Mouse (Mus musculus): ENCODE measurements around the gene Inafm1.

DNA sequence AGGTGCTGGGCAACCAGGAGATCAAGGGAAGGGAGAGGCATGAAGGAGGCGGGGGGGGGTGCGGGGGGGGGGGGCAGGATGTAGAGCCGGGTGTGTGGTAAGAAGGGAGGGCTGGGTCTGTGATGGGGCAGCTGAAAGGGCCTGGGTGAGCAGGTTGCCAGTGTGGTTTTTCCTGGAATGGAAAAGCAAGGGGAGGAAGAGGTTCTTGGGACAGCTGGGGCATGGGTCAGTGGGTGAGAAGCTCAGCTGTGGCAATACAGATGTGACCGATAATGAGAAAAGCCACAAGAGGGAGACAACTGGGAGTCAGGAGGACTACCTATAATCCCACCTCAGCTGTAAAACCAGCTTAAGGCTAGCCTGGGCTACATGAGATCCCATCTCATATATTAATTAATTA lies 27.5 kb downstream of the Inafm1 start:
- TF ChIP-seq CTCF (IDR thresholded peaks at IDR 0.05; ENCODE audit: extremely low read depth, insufficient read depth, insufficient read length, insufficient replicate concordance), result no peak
- no peak for TF ChIP-seq POLR2A (IDR thresholded peaks at IDR 0.05; ENCODE audit: low read depth, low read length)
